Mouse (Mus musculus) myocyte (in vitro differentiated cells): ENCODE measurements around the gene En1.

Source experiments
- POLR2A ChIP-seq: IDR thresholded peaks from one replicate; pipeline ENCODE4 v1.6.1; 2011; ENCODE audit warnings: low read depth, mild to moderate bottlenecking, control low read depth, moderate library complexity; ENCODE audit not compliant: insufficient read length
- REST ChIP-seq: IDR thresholded peaks from one replicate; pipeline ENCODE4 v1.6.1; 2011; ENCODE audit warnings: mild to moderate bottlenecking, control low read depth, moderate library complexity; ENCODE audit not compliant: insufficient read depth, insufficient read length
- USF1 ChIP-seq: IDR thresholded peaks from one replicate; pipeline ENCODE4 v1.6.1; 2011; ENCODE audit warnings: low read depth, mild to moderate bottlenecking, control low read depth, moderate library complexity

DNA sequence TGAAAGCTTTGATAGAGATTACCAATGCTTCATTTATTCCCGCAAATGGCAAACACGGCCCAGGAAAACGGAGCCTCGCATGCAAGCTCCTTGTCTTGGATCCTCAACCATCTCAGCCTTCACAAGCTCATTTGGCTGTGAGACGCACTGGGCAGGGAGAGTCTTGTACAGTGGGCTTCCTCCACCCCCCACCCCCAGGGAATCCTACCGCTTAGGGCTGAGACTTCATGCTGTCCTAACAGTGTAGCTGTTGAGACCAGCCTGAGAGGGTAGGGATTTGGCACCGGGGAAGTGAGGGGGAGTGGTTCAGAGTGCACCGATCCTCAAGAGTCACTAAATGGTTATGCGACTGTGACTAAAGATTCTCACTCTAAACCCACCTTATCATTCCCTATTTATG lies 13.7 kb downstream of the En1 start:
- TF ChIP-seq USF1 = no peak
- TF ChIP-seq POLR2A = no peak
- no peak for TF ChIP-seq REST
